Mouse (Mus musculus) heart, embryonic 15.5 days (tissue): ENCODE results near the gene Gabra4. TPM values are rescaled to one million over a fixed set of nuclear protein-coding genes. Genes with fewer than 3 reads are reported as not detected.

Experiments
- ATAC-seq: fragments of 200-750 bp; cut with Nextera tagmentation; replicated peaks from 2 replicates; pipeline ENCODE4 v1.8.0; 2017; ENCODE audit warnings: low read depth, moderate TSS enrichment; ENCODE audit not compliant: insufficient number of reproducible peaks, insufficient read depth, low FRiP score
- H3K27ac ChIP-seq: fragments of 300-500 bp; sonication (generic); 2 replicates; pipeline ENCODE4 v1.5.1; 2015; ENCODE audit warnings: mild to moderate bottlenecking, inconsistent platforms
- H3K27me3 ChIP-seq: fragments of 300-500 bp; sonication (generic); 2 replicates; pipeline ENCODE4 v1.6.1; 2015; ENCODE audit warnings: inconsistent platforms
- H3K36me3 ChIP-seq: fragments of 300-500 bp; sonication (generic); 2 replicates; pipeline ENCODE4 v1.6.1; 2015; ENCODE audit warnings: mild to moderate bottlenecking, inconsistent platforms
- H3K4me1 ChIP-seq: fragments of 300-500 bp; sonication (generic); replicated peaks from 2 replicates; pipeline ENCODE4 v1.6.1; 2015; ENCODE audit warnings: inconsistent platforms
- H3K4me2 ChIP-seq: fragments of 300-500 bp; sonication (generic); 2 replicates; pipeline ENCODE4 v1.6.1; 2015; ENCODE audit warnings: inconsistent platforms, mild to moderate bottlenecking, moderate library complexity
- H3K4me3 ChIP-seq: fragments of 300-500 bp; sonication (generic); 2 replicates; pipeline ENCODE4 v1.5.1; 2015; ENCODE audit warnings: mild to moderate bottlenecking, inconsistent platforms
- H3K9ac ChIP-seq: fragments of 300-500 bp; sonication (generic); 2 replicates; pipeline ENCODE4 v1.6.1; 2015; ENCODE audit warnings: mild to moderate bottlenecking, inconsistent platforms
- H3K9me3 ChIP-seq: fragments of 300-500 bp; sonication (generic); replicated peaks from 2 replicates; pipeline ENCODE4 v1.6.1; 2016; ENCODE audit warnings: inconsistent platforms
- WGBS: fragments of 180-500 bp; shearing (Covaris S2); methylation state at CpG from one replicate; pipeline ENCODE4 v1.1.7; 2015; ENCODE audit warnings: mixed read lengths; 5-methylcytosine and 5-hydroxymethylcytosine counted together
- polyA plus RNA-seq: library from polyadenylated mRNA; unstranded; fragments of >200 nt; fragmentation: Nextera tagmentation; extraction: Ambion mirVana; gene quantifications from 2 replicates; pipeline ENCODE4 v1.2.1, GENCODE M21; 2015

Gabra4 gene
- polyA plus RNA-seq: 2.7 and 3.3 TPM in 2 replicates

- ATAC-seq: 0 out of 2 replicates have a peak, but pooled peaks have one; percentile 19
- Histone ChIP-seq H3K9ac (peak within 1 kb of the TSS; percentile 41), H3K36me3 (no peaks in the 10 kb centered on the region), H3K27me3 (peaks cover 15% of the 10 kb centered on the region; the same call in 1 of the 2 replicates), H3K4me2 (peak within 1 kb of the TSS; percentile 97), H3K9me3 (no peaks in the 10 kb centered on the region), H3K4me1 (peaks cover 10% of the 10 kb centered on the region), H3K4me3 (peak within 1 kb of the TSS; percentile 63), H3K27ac (no peak within 1 kb of the TSS)
- 1% methylated on average over 15 of the region's 15 CpGs for WGBS
These were observed at the start of gene Gabra4 for GRCm38 (mm10) chr5:71658115-71658497. TSS of gene Gabra4 (minus strand) at chr5:71658308.

- Histone ChIP-seq H3K27ac (no peak overlapping the region), H3K36me3 (no peaks in the 10 kb centered on the region), H3K4me2 (peak overlapping the region; percentile 92), H3K9ac (peak overlapping the region; percentile 55), H3K27me3 (peaks cover 8% of the 10 kb centered on the region; the same call in 1 of the 2 replicates), H3K4me3 (peak overlapping the region; percentile 60), H3K4me1 (peaks cover 10% of the 10 kb centered on the region; the same call in 1 of the 2 replicates), H3K9me3 (no peaks in the 10 kb centered on the region)
- ATAC-seq: no peak
- under 1% methylated on average over 6 of the region's 6 CpGs for WGBS
These were observed 43.1 kb upstream of the Gabra4 start for GRCm38 (mm10) chr5:71701273-71701614.

GRCm38 (mm10) chr5:71700468-71701272 lies 42.6 kb upstream of the Gabra4 start:
- H3K27me3 ChIP-seq: peaks cover 8% of the 10 kb centered on the region; the same call in 1 of the 2 replicates
- 1% methylated on average over 46 of the region's 46 CpGs for WGBS
- H3K9ac ChIP-seq: peak overlapping the region; percentile 55
- no peak overlapping the region for H3K27ac ChIP-seq
- H3K4me1 ChIP-seq: peaks cover 10% of the 10 kb centered on the region; the same call in 1 of the 2 replicates
- peak overlapping the region; percentile 92 for H3K4me2 ChIP-seq
- no peaks in the 10 kb centered on the region for H3K36me3 ChIP-seq
- ATAC-seq: peak; percentile 83
- no peaks in the 10 kb centered on the region for H3K9me3 ChIP-seq
- H3K4me3 ChIP-seq: peak overlapping the region; percentile 60

GRCm38 (mm10) chr5:71699696-71700467 lies 41.8 kb upstream of the Gabra4 start:
- peak overlapping the region; percentile 60 for H3K4me3 ChIP-seq
- peaks cover 10% of the 10 kb centered on the region; the same call in 1 of the 2 replicates for H3K4me1 ChIP-seq
- H3K9ac ChIP-seq: peak overlapping the region; percentile 23; the same call in 1 of the 2 replicates
- no peak for ATAC-seq
- peaks cover 8% of the 10 kb centered on the region; the same call in 1 of the 2 replicates for H3K27me3 ChIP-seq
- H3K36me3 ChIP-seq: no peaks in the 10 kb centered on the region
- 2% methylated on average over 19 of the region's 19 CpGs for WGBS
- H3K4me2 ChIP-seq: peak overlapping the region; percentile 92
- no peak overlapping the region for H3K27ac ChIP-seq
- H3K9me3 ChIP-seq: no peaks in the 10 kb centered on the region

GRCm38 (mm10) chr5:71665593-71665992 lies 7.5 kb upstream of the Gabra4 start:
- H3K27me3 ChIP-seq: no peaks in the 10 kb centered on the region
- H3K9ac ChIP-seq: no peak overlapping the region
- H3K27ac ChIP-seq: no peak overlapping the region
- H3K4me2 ChIP-seq: no peak overlapping the region
- no peak overlapping the region for H3K4me3 ChIP-seq
- ATAC-seq: no peak
- no peaks in the 10 kb centered on the region for H3K36me3 ChIP-seq
- H3K4me1 ChIP-seq: no peaks in the 10 kb centered on the region
- H3K9me3 ChIP-seq: no peaks in the 10 kb centered on the region
- WGBS: 54% methylated on average over 4 of the region's 4 CpGs

GRCm38 (mm10) chr5:71657482-71658114 lies 510 bp downstream of the Gabra4 start, which contains the start of gene Gabrb1:
TSS of gene Gabrb1 (plus strand) at chr5:71658113.
- Histone ChIP-seq H3K4me3 (peak within 1 kb of the TSS; percentile 63), H3K9me3 (no peaks in the 10 kb centered on the region), H3K27ac (no peak within 1 kb of the TSS), H3K4me1 (peaks cover 10% of the 10 kb centered on the region), H3K27me3 (peaks cover 15% of the 10 kb centered on the region; the same call in 1 of the 2 replicates), H3K36me3 (no peaks in the 10 kb centered on the region), H3K9ac (peak within 1 kb of the TSS; percentile 41), H3K4me2 (peak within 1 kb of the TSS; percentile 97)
- under 1% methylated on average over 49 of the region's 49 CpGs for WGBS
- peak; percentile 85 for ATAC-seq

- H3K9me3 ChIP-seq: no peaks in the 10 kb centered on the region
- no peak overlapping the region for H3K27ac ChIP-seq
- 4% methylated on average over 10 of the region's 10 CpGs for WGBS
- H3K27me3 ChIP-seq: peaks cover 15% of the 10 kb centered on the region; the same call in 1 of the 2 replicates
- no peaks in the 10 kb centered on the region for H3K36me3 ChIP-seq
- ATAC-seq: no peak
- no peak overlapping the region for H3K9ac ChIP-seq
- H3K4me1 ChIP-seq: peaks cover 10% of the 10 kb centered on the region
- peak overlapping the region; percentile 97 for H3K4me2 ChIP-seq
- H3K4me3 ChIP-seq: peak overlapping the region; percentile 63
These were observed 1.3 kb downstream of the Gabra4 start for GRCm38 (mm10) chr5:71656771-71657170.

GRCm38 (mm10) chr5:71654056-71654455 lies 4.1 kb downstream of the Gabra4 start:
- peaks cover 10% of the 10 kb centered on the region for H3K4me1 ChIP-seq
- H3K27me3 ChIP-seq: peaks cover 15% of the 10 kb centered on the region; the same call in 1 of the 2 replicates
- no peak overlapping the region for H3K4me2 ChIP-seq
- no peak overlapping the region for H3K4me3 ChIP-seq
- H3K36me3 ChIP-seq: no peaks in the 10 kb centered on the region
- ATAC-seq: no peak
- no peaks in the 10 kb centered on the region for H3K9me3 ChIP-seq
- H3K27ac ChIP-seq: no peak overlapping the region
- no peak overlapping the region for H3K9ac ChIP-seq
- WGBS: 69% methylated on average over 5 of the region's 5 CpGs

- 79% methylated on average over 2 of the region's 2 CpGs for WGBS
- no peak for ATAC-seq
- H3K4me1 ChIP-seq: no peaks in the 10 kb centered on the region
- no peak overlapping the region for H3K9ac ChIP-seq
- H3K4me3 ChIP-seq: no peak overlapping the region
- H3K36me3 ChIP-seq: no peaks in the 10 kb centered on the region
- H3K27ac ChIP-seq: no peak overlapping the region
- no peaks in the 10 kb centered on the region for H3K27me3 ChIP-seq
- H3K4me2 ChIP-seq: no peak overlapping the region
- H3K9me3 ChIP-seq: no peaks in the 10 kb centered on the region
These were observed 10.0 kb downstream of the Gabra4 start for GRCm38 (mm10) chr5:71648108-71648507.

- Histone ChIP-seq H3K27ac (no peak overlapping the region), H3K9ac (no peak overlapping the region), H3K9me3 (no peaks in the 10 kb centered on the region), H3K36me3 (no peaks in the 10 kb centered on the region), H3K4me1 (no peaks in the 10 kb centered on the region), H3K4me3 (no peak overlapping the region), H3K4me2 (no peak overlapping the region), H3K27me3 (no peaks in the 10 kb centered on the region)
- 79% methylated on average over 10 of the region's 10 CpGs for WGBS
- no peak for ATAC-seq
These were observed 18.3 kb downstream of the Gabra4 start for GRCm38 (mm10) chr5:71639804-71640203.

- Histone ChIP-seq H3K9ac (no peak overlapping the region), H3K27ac (no peak overlapping the region), H3K4me3 (no peak overlapping the region), H3K27me3 (no peaks in the 10 kb centered on the region), H3K9me3 (no peaks in the 10 kb centered on the region), H3K4me1 (no peaks in the 10 kb centered on the region), H3K4me2 (no peak overlapping the region), H3K36me3 (no peaks in the 10 kb centered on the region)
- no peak for ATAC-seq
- 90% methylated on average over 3 of the region's 3 CpGs for WGBS
These were observed 30.3 kb downstream of the Gabra4 start for GRCm38 (mm10) chr5:71627820-71628219.
